Mouse (Mus musculus) ES-Bruce4 (cell line): ENCODE results near the gene Mgme1.
A peak's percentile ranks its signal among the peaks of the same experiment; 100 is the strongest.

Experiments
- CTCF ChIP-seq: IDR thresholded peaks from one replicate; pipeline ENCODE4 v1.8.1; 2011; ENCODE audit warnings: low read depth, low read length
- EP300 ChIP-seq: IDR thresholded peaks from 2 replicates; pipeline ENCODE4 v1.6.1; 2011; ENCODE audit warnings: low read depth, low read length; ENCODE audit not compliant: insufficient read depth
- POLR2A ChIP-seq: IDR thresholded peaks from one replicate; pipeline ENCODE4 v1.8.1; 2011; ENCODE audit warnings: low read length; ENCODE audit not compliant: insufficient read depth

GRCm38 (mm10) chr2:144270507-144271420 lies at the start of gene Mgme1, which contains the start of gene Snx5:
- TF ChIP-seq POLR2A = peak; percentile 71
- TF ChIP-seq CTCF = no peak
- 0 out of 2 replicates have a peak, but pooled peaks have one; percentile 44 for TF ChIP-seq EP300
